Mouse (Mus musculus) stomach, postnatal 0 days (tissue): ENCODE measurements at regions not wholly inside any gene's neighbourhood (a gene's known extent, or its start where the extent isn't known, plus 50 kb on each side); places are given as distances from the start of the nearest gene placed in this dataset.

ENCODE experiments used
- CTCF ChIP-seq: IDR thresholded peaks from 2 replicates; pipeline ENCODE4 v1.5.1; 2016; ENCODE audit warnings: antibody characterized with exemption, low read depth, mild to moderate bottlenecking, moderate library complexity
- EP300 ChIP-seq: optimal IDR thresholded peaks from 2 replicates; pipeline ENCODE3; 2016; ENCODE audit warnings: antibody characterized with exemption

GRCm38 (mm10) chr4:81999093-81999492, 556.5 kb upstream of the Mpdz start:
- TF ChIP-seq CTCF (no peak), EP300 (no peak)
